ENCODE assay signal across 14 mouse cellular contexts in the genomic region with DNA sequence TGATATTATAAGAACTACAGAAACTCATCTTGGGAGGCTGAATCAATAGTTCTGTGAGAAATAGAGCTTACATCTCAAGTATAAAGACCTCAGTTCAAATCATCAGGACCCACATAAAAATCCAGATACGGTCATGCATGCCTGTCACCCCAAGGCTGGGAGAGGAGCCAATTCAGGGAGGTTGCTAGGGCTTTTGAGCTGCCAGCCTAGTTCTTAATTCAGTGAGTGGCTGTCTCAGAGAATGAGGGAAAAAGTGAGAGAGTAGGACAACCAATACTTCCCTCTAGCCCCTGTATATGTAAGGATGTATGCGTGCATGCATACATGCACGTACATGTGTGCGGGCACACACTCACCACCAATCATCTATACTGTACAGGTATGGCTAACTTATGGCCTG.
"Had no signal": no experiment of that assay in that cellular context is flagged by ENCODE, and none has a peak within 500 bp of the region (broad histone marks: within the 10 kb centered on the region; RNA-seq: fewer than 3 reads in every experiment).

No protein-coding gene starts in this region.

- DNase-seq: kidney, adult 8-10 months; kidney, postnatal 25 days; liver; liver, embryonic 13.5 days; liver, postnatal 0 days; lung, postnatal 14 days; thymus, adult 2 months; thymus, postnatal 36 days had no signal

- H3K27ac ChIP-seq: limb, embryonic 12.5 days; liver, embryonic 13.5 days; lung, embryonic 15.5 days; macrophage; neural tube, embryonic 12.5 days; stomach, embryonic 15.5 days had no signal

- H3K4me3 ChIP-seq: limb, embryonic 12.5 days; liver, embryonic 13.5 days; lung, embryonic 15.5 days; megakaryocyte, embryonic 14.5 days; neural tube, embryonic 12.5 days; stomach, embryonic 15.5 days had no signal
